Mouse (Mus musculus): ENCODE data around the gene Pcare. TPM values are rescaled to one million over a fixed set of nuclear protein-coding genes. Genes with fewer than 3 reads are reported as not detected.
A peak's percentile ranks its signal among the peaks of the same experiment; 100 is the strongest.
"Not testable (repeated sequence)": the region's sequence is repeated elsewhere in the genome, so short reads cannot be mapped to it uniquely, and the experiment has no call there.

Pcare gene
- total RNA-seq (2021), result not detected
- long read RNA-seq, experiment 1, result 0 reads
- long read RNA-seq, experiment 2, result 0 reads

DNA sequence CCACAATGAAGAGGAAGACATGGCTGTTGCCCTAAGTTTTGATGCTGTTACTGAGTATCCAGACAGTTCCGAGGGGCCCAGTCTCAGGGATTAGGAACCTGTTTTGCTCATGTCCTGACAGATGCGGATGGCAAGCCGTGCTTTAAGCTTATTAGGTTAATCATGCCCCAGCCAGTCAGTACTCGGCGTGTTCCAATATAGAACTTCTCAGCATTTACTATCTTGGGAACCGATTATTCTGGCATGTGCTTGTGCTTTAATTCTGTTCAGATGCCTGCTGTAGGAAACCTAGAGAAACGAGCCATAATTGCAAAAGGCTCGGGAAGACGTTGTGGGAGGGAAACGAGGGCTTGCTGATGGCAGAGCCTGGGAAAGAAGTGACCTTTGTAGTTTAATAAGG, at the start of gene Pcare:
Pcare (minus strand) TSS at position 64 of the 400 bp plus-strand sequence.
- DNase-seq (ENCODE audit: low spot score in 2 of 2), result no peak

DNA sequence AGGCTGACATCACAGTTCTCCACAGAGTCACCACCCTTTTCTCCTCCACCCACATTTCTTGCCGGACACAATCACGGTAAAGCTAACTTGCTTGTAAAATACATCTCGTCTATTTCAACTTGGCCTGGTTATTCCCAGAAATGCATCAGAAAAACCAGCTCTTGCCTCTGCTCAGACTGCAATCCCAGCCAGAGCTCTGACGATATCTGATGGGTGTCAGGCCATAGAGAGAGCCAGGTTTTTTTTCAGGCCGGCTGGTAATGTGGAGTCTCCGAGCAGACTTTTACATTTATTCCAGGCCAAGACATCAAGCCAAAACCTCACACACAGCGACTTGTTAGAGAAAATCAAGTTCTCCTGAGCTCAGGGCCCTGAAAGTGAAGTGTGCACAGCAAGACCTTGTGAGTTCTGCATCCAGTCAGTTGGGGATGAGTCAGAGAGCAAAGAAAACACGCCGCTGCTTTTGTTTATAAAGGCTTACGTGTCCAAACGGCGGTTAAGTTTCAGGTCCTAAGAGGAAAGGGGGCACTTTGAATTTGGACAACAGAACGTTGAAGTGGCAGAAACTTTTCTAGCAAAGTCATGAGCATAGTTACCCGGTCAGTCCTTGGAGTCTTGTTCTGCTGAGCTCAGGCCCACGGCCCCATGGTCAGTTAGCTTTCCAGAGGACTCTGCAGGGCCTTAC, 43.0 kb upstream of the Pcare start:
- no peak for DNase-seq (ENCODE audit: low spot score in 2 of 2)

DNA sequence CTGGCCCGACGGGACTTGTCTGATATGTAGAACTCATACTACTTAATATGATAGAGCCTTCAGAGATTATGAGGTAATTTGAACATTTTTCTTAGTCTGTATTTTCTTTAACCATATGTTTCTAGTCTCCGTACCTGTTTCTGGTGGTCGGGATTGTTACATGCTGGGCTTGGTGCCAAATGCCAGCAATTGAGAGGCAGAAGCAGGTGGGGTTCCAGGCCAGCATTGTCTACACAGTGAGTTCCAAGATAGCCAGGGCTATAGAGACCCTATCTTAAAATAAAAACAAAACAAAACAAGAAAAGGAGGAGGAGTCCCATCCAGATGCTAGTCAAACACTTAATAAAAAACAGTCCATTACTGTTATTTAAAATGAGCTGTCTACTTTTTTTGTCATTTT, 38.9 kb upstream of the Pcare start:
- no peak for DNase-seq (ENCODE audit: low spot score in 2 of 2)

DNA sequence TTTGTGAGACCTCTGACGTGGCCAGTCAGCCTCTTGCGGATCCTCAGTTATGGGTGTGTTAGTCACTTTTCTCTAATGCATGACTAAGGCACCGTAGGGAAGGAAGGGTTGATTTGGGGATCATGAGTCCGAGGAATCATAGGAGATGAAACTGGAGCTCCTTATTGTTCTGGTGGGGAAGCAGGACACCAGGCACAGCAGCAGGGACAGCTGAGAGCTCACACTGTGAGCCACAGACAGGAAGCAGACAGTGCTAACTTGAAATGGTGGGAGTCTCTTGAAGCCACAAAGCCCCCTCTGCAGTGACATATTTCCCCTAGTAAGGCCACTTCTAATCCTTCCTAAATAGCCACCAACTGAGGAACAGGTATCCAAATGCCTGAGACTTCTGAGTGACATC, 38.4 kb upstream of the Pcare start:
- DNase-seq (ENCODE audit: low spot score in 2 of 2), result no peak

DNA sequence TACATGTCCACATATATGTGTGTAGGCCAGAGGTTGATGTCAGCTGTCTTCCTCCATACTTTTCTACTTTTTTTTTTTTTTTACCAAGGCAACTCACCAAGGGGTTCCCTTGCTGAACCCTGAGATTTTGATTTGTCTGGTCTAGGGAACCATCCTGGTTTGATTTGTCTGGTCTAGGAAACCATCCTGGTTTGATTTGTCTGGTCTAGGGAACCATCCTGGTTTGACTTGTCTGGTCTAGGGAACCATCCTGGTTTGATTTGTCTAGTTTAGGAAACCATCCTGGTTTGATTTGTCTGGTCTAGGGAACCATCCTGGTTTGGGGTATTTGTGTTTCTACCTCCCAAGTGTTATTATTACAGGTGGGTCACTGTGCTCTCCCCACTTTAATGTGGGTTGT, 33.8 kb upstream of the Pcare start:
- no peak for DNase-seq (ENCODE audit: low spot score in 2 of 2)

DNA sequence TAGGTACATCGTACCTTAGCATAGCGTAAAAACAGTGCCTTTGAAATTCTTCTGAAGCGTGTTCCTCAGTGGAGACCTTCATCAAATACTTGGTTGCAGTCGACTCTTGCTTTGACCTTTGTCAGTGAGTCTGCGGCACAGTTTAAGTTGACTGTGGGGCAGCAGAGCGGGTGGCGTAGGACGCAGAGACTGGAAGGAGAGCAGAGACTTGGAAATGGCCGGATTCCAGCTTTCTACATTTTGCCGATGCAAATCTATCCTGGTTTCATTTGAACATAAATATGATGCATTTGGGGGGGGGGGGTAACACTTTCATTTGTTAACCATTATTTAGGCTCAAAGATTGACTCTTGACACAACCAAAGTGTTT, 30.7 kb upstream of the Pcare start:
- no peak for DNase-seq (ENCODE audit: low spot score in 2 of 2)

DNA sequence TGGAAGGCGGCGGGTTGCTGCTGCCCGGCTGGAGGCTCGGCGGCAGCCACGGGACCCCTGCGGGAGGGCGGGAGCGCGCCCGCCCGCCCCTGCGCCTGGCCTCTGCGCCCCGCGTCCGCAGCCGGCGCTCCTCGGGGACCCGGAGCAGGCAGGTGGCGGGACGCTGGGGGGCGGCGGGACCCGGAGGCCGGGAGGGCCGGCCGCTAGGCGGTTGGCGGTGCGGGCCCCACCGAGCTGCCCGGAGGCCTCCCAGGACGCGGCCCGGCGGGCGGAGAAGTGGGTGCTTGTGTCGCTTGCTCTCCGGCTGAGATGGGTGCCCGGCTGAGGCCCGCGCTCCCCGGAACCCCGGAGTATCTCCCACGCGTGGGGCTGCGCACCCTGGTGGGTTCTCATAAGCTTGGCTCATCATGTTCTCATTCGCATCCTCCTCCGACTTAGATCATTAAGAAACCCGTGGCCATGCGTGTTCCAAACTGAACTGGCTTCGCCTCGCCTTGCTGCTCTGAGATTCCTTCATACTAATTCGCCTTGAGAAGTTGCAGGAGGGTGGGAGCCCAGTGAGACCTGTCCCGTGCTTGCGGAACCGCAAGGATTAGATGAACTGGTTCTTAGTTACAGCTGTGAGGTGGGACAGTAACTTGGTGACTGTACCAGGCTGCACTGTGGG, 30.1 kb upstream of the Pcare start:
- DNase-seq (ENCODE audit: low spot score in 2 of 2), result peak in 1 of 2 experiments; percentile 5

DNA sequence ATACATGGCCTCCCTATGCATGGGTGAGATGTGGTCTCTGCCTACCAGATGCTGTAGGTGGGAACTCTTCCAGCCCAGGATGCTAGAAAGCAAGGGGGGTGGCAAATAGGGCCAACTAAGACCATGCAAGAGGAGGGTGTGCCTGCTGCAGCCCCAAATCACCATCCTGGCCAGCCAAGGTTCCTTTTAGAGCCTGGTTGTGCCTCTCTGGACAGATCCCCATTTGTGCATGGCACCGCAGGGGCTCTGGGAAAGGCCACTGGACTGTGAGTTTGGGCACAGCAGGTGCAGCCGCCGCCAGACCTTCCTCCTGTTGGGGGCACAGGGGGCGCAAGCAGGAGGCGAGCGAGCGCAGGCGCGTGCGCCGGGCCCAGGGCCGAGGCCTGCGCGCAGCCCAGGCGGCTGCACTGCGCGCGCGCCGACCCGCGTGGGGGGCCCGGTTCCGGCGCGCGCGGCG, 29.6 kb upstream of the Pcare start:
- DNase-seq (ENCODE audit: low spot score in 2 of 2), result peak in 1 of 2 experiments; percentile 4

DNA sequence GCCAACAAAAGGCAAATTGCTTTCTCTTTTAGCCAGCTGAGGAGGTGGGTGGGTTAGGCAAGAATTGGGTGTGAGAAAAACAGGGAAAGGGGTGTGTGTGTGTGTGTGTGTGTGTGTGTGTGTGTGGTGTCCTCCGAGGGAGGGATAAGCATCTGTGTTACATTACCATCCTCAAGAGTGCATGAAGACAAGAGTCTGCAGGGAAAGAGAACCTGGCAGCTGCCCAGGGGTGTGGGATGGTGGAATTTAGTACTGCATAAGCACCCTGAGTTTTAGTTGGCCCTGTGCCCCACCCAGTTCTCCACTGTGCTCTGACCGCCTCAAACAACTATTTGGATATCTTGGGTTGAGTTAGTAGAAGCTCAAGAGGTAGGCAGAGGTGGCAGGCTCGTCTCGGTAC, 28.3 kb upstream of the Pcare start:
- DNase-seq (ENCODE audit: low spot score in 2 of 2), result no peak

DNA sequence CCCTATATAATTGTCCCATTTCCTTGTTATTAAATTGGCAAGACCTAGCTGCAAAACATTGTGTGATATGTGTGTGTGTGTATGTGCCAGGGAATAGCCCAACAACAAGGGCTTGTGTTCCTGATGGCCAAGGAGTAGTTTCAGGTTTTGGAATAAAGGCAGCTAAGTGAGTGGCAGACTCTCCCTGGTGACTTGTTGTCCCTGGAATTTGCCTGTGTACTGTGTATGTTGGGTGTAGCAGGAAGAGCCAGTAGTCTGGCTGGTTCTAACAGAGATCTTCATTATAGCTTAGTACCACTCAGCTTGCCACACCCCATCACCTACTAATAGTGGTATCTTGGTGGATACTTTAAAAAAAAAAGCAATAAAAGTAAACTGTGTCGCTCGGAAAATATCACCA, 27.8 kb upstream of the Pcare start:
- no peak for DNase-seq (ENCODE audit: low spot score in 2 of 2)

DNA sequence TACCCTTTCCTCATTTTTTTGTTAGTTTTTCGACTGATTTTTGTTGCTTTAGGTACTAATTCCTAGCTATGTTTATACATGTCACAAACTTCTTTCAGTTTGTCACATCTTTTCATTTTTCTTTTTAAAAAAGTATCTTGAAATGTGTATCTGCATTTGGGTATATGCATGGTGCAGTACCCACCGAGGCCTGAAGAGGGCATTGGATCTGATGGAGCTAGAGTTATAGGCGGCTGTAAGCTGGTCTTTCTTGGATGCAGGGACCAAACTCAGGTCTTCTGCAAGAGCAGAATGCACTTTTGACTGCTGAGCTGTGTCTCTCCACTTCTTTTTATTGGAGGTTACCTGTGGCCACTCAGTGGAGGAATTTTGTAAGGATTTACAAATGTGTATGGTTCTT, 26.0 kb upstream of the Pcare start:
- DNase-seq (ENCODE audit: low spot score in 2 of 2), result no peak

DNA sequence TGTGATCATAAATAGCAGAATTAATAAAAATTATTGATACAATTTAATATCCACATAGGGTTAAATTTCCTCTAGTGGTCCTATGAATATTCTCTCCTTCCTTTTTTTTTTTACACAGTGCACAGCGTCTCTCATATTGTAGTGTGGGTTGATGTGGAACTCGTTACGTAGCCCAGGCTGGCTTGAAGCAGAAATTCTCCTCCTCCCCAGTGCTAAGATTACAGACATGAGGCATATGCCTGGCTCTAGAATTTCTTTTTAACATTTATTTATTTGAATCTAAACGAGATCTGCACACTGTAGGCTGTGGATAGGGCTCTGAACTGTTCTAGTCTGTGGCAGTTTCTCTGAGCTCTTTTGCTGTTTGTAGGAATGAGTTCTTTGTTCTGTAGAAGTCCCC, 22.6 kb upstream of the Pcare start:
- DNase-seq (ENCODE audit: low spot score in 2 of 2), result no peak

DNA sequence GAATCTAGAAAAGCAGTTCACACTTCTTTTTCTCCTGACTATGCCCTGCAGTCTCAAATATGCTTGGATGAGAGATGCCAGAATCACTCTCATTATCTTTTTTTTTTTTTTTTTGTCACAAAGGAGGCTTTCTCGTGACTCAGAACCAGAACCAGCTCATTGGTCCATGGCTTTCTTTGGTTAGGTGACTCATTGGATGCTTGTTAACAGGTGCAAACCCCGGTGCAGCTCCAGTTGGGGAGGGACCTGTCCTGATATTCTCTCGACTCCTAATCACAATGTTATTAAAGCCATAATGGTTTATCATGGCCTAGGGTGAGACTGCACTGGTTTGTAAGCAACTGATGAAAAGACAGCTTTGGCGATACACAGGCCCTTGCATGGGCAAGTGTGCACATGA, 21.5 kb upstream of the Pcare start:
- DNase-seq (ENCODE audit: low spot score in 2 of 2), result no peak

DNA sequence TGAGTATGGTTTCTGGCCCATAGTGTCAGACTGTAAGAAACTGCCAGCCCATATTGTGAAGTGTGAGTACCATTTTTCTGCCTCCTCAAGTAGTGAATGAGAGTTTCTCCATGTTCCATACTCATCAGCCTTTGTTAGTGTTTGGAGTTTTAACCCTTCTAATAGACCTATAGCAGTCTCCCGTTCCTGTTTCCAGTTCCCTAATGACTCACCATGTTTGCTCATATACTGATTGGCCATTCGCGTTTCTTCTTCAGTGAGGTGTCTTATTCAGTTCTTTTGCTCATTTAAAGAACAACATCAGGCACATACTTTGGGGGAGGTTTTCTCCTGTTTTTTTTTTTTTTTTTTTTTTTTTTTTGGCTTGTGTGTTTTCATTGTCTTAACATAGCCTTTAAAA, 18.0 kb upstream of the Pcare start:
- DNase-seq (ENCODE audit: low spot score in 2 of 2), result no peak

DNA sequence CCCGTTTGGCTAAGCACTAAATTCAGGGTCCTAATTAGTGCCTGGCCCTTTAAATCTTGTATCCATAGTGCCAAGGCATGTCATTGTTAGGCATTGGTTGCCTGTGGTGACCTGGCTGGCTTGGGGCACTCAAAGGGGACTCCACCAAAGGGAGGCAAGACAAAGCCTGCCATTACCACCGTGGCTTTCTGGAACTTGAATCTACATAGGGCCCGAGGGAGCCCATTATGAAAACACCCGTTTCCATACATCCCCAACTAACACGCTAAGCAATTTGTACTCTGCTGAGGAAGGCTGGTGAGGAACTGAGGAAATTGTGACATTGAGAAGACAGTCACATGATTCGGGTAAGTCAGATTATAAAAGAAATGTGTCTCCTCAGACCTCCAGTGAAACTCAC, 16.9 kb upstream of the Pcare start:
- DNase-seq (ENCODE audit: low spot score in 2 of 2), result no peak

DNA sequence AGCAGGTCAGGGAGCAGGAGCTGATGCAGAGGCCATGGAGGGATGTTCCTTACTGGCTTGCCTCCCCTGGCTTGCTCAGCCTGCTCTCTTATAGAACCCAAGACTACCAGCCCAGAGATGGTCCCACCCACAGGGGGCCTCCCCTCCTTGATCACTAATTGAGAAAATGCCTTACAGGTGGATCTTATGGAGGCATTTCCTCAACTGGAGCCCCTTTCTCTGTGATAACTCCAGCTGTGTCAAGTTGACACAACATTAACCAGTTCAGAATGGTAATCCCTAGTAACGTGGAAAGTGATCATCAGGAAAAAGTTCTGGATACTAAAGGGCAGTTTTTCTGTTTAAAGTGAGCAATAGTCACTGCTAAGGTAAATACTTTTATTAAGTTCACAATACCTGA, 15.5 kb upstream of the Pcare start, which contains the start of gene Clip4:
Clip4 (plus strand) TSS at position 301 of the 400 bp plus-strand sequence.
- DNase-seq (ENCODE audit: low spot score in 2 of 2), result not testable (repeated sequence)

DNA sequence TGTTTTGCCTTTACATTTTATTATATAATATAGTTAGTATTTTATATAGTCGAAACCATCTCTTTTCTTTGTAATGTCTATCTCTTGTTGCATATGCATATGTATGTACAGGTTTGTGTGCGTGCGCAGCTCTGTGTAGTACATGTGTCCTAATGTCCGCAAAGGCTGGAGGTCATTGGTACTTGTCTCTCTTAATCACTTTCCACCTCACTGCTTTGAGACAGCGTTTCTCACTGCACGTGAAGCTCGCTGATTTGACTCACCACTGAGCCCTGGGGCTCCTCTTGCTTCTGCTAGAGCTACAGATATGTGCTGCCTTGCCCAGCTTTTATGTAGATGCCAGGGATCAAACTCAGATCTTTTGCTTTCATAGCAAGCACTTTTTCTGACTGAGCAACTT, 7.8 kb upstream of the Pcare start:
- no peak for DNase-seq (ENCODE audit: low spot score in 2 of 2)

DNA sequence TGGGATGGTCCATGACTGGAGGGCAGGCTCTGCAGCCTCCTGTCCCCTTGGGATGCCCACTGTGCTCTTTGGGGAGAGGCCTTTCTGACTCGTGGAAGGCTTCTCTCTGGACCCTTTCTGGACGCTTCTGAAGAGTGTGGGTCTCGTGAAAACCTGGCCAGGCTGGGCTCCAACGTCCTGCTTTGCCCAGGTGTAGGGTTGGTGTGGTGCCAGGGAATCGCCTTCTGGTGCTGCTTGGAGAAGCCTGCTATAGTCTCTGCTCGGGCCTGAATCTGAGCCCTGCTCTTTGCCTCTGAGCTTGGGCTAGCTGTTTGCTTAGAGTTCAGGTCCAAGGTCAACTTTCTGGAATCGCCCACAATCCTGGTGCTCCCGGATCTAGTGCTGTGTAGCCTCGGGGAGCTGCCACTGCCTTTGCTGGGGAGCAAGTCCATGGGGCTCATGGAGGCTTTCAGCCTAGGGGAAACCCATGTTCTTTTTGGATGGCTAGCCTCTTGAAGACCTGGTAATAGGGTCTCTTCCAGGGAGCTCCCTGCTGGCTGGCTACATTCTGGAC, 3.0 kb downstream of the Pcare start:
- DNase-seq (ENCODE audit: low spot score in 2 of 2), result no peak

DNA sequence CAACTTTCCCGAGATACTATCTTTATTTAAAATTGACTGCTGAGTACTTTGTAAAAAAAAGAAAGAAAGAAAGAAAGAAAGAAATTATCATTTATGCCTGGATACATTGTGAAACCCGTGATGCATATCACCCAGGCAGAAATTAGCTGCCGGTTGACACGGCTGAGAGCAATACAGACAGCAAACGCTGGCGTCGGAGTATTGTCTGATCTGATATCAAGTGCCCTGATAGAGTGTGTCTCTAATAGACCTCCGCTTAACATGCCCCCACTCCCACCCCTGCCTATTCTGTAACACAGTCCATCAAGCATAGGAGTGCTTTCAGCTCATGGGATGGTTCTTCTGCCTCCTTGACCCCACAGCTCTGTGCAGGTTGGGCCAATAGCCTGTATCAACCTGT, 5.1 kb downstream of the Pcare start:
- DNase-seq (ENCODE audit: low spot score in 2 of 2), result no peak

DNA sequence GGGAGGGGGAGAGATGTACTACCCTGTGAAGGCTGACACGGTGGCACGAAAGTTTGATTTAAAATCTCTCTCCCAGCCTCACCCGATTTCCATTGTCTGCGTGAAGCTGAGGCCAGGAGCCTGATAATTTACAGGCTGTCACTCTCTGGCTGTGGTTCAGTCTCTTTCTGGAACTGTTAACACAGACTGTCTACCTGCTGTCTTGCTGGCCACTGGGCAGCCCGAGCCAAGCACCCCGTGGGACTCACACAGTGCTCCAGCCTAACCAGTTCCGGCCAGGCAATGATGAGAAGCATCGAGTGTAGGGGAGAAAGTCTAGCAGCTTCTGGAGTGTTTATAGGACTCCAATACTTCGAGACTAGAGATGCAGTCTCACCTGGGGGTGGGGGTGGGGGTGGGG, 6.6 kb downstream of the Pcare start:
- no peak for DNase-seq (ENCODE audit: low spot score in 2 of 2)

DNA sequence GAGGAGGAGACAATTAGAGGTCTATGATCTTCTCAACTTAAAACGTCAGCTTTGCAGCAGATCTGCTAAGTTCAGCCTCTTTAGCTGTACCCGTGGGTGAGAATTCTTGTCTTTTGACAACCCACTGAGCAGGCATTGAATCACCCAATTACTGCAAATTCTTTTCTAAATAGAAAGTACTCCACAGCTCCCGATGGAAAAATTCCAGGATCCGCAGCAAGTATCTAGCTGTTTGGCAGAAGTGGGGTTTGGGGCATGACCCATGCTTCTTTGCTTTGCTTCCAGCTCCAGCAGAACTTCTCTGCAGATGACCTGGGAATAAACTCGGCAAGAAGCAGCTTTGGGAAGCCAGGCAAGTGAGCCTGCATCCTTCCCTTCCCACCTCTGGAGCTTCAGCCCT, 9.8 kb downstream of the Pcare start:
- no peak for DNase-seq (ENCODE audit: low spot score in 2 of 2)

DNA sequence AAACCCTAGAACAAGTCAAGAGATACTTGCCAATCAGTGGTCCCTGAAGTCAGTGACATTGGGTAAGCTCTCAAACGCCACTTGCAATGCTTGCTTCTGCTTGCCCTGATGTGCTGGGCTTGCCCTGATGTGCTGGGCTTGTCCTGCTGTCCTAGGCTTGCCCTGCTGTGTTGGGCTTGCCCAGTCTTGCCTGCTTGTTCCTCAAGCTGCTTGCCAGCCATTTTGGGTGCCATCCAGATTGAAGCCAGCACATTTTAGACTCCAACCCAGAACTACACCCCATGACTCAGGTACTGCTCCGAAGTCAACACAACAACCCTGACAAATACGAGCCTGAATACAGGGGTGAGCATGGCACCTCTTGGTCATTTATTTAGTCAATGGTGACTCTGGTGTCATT, 10.5 kb downstream of the Pcare start:
- no peak for DNase-seq (ENCODE audit: low spot score in 2 of 2)

DNA sequence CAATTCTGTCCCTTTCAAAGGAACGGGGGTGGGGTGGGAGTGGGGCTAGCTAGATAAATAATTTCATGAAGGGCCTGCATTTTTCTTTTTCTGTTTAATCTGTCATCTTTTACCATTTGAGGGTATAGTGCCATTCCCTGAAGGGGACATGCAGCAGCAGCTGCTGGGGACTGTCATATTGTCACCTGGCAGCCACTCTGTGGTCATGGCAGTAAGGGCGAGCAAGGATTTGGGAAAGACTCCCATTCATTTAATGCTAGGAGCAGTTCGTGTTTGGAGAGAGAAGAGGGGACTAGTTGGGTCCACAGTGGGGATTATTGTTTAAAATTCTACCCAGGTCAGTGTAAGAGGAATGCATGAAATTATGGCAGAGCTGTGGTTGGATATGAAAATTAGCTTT, 16.3 kb downstream of the Pcare start:
- DNase-seq (ENCODE audit: low spot score in 2 of 2), result no peak

Measured in adrenal gland, postnatal 4 days (tissue).